Mouse (Mus musculus) induced T-regulatory cell, adult 2 months (primary cell): Measurements from ENCODE around the gene Ddx54.
A peak's percentile ranks its signal among the peaks of the same experiment; 100 is the strongest.

Experiments
- DNase-seq: peaks from one replicate; pipeline ENCODE4 v3.0.0-alpha.2; 2012; ENCODE audit warnings: low read depth

The Ddx54 gene

DNA sequence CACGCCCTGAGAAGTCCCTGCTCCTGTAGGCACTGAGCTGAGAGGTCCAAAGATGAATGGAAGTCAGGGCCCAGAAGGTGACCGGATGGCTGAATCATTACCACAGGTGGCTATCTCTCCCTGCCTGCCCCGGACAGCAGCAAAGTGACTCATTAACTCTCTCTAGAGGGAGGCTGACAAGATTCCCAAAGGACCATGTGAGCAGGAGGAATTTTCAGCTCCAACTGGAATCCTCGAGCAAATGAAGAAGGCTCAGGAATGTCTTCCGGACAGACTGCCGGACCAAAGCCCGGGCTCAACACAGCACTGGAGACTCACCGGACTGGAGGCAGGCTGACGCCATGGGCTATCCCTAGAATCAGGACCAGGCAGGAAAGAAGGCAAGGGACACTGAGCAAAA lies 30.5 kb upstream of the Ddx54 start:
- DNase-seq = no peak

DNA sequence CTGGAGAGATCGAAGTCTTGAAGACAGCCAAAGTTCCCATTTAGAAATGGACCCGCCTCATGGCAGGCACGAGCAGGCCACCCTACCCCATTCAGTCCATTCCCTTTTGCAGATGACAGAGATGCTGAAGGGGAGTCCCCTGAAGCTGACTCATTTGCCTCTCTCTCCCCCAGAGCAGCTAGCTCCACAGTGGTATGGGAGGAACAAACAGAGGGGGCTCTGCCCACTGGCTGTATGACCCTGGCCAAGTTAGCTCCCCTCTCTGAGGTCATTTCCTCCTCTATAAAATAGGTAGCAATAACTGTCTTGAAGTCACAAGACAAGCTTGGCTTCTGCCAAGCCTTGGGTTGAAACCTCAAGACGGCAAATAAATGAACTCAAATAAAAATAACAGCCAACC lies 29.0 kb upstream of the Ddx54 start:
- DNase-seq = peak; percentile 65

DNA sequence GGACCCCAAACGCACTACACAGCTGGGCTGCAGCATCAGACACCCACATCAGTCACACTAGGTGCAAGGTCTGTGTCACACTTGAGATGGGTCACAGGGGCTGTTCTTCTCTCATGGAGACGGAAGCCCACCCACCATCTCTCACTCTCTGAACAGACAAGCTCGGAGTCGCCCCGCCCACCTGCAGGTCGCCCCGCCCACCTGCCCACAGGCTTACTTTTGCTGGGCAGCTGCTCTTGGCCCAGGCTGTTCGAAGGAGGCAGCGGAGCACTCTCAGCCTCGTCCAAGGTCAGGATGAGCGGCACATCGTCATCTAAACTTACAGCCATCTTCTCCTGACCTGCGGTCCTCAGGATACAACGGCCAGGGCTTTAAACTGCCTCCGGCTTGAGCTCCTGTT lies 27.6 kb upstream of the Ddx54 start:
- peak; percentile 45 for DNase-seq

DNA sequence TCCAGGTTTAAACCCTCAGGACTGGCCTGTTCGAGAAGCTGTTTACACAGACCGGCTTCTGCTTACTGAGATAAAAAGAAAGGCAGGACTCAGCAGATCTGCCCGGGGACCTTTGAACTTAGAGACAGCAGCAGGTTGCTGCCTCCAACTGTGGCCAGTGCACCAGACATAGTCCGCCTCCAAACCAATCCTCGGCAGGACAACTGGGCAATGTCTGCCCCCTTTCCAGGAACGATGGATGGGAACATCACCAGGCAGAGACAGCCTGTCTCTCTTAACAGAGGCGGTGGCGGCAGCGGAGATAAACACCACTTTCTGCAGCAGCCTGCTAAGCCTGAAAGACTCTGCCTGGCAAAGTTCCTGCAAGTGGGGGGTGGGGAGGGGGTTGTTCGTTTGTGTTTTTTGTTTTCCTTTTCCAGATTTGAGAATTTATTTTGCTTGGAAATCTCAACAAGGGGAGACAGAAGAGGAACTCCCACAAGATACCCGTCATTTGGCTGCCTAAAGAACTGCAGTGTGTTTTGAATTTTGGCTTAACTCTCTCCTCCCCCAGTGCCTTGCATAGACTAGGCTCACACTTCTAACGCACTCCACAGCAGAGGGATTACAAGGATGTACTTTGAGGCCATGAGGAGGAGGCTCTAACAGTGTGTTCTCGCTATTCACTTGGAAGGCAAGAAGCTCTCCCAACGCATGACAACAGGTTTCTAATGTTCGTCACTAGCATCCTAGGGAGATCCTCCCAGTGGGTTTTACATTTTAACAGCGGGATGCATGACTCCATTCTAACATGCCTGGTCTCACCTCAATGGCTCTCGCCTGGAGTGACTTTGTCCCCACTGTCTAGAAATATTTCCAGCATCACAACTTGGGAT lies 25.6 kb upstream of the Ddx54 start:
- DNase-seq = no peak

DNA sequence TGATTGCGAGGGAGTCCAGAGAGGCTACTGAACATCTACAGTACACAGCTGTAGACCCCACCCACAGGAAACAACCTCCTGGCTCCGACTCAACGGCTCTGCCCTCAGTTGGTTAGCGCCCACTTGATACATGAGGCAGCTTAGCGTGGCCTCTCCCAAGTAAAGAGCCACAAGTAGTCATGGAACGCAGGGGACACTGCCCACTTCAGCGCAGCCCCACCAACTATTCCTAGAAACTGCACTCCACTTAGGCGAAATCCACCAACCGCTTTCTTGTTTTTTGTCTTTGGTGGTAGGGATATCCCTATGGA lies 25.0 kb upstream of the Ddx54 start:
- peak; percentile 75 for DNase-seq

DNA sequence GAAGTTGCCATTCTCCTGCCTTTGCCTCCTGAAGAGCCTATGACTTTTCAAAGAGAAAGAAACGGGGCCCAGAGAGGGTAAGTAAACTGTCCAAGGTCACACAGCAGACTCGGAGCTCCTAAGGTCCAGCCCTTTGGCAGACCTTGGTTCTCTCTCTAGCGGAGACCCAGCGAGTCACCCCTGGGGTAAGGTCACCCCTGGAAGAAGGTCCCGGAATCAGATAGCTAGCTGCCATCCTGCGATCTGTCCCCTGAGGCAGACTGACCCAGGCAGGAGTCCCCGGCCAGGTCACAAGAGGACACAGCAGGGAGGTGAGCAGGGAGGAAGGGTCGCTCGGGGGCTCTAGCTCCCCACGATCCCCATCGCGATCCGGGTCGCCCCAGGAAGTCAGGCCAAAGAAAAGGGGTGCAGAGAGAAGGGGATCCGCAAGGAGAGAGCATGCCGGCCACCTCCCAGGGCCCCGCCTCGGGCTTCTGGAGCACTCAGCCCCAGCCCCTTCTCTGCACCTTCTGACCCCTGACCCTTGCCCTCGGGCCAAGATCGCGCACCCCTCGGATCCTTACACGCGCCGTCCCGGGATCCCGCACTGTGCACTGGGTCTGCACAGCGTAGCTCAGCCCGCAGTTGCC lies 24.5 kb upstream of the Ddx54 start:
- DNase-seq = no peak

DNA sequence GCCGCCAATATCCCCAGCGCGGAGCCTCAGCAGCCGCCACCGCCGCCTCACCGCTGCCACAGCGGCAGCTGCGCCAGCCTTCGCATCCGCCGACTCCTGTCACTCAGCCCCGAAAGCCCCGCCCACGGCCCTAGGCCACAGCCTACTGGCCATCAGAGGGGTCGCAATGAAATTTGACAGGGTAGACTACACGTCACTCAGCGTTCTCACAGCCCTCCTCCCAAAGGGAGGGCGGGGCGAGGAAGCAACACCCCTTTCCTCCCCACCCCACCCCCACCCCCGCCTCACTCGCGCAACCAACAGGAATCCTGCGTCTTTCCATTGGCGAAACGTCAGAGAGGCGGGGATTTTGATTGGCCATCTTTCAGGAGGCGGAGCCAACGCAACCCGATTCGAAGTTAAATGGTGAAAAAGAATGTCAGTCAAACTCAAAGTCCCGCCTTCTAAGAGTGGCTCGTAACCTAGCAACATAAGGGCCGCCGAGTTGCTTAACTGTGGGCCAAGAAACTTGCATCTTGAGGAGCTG lies 23.9 kb upstream of the Ddx54 start, which contains the start of the genes Tpcn1 and Iqcd:
Tpcn1 (minus strand) TSS at position 105 of the 526 bp plus-strand sequence.
Iqcd (plus strand) TSS at position 448 of the 526 bp plus-strand sequence.
- DNase-seq = peak; percentile 100

DNA sequence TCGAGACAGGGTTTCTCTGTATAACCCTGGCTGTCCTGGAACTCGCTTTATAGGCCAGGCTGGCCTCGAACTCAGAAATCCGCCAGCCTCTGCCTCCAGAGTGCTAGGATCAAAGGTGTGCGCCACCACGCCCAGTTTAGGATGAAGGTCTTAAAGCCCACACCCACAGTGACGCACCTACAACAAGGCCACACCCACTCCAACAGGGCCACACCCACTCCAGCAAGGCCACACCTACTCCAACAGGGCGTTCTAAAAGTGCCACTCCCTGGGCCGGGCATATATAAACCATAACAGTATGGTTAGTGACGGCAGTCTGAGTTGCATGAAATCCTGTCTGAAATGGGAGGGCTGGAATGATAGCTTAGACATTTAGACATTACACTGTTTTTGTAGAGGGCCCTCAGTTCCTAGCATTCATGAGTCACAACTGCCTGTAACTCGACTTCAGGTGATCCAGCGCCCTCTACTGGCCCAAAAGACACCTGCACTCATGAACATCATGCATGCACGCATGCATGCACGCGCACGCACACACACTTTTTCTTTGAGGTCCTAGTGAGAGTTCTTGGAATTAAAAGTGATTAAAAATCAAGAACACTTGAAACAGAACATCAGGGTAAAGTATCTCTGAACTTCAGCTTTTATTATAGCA lies 22.1 kb upstream of the Ddx54 start:
- peak; percentile 80 for DNase-seq

DNA sequence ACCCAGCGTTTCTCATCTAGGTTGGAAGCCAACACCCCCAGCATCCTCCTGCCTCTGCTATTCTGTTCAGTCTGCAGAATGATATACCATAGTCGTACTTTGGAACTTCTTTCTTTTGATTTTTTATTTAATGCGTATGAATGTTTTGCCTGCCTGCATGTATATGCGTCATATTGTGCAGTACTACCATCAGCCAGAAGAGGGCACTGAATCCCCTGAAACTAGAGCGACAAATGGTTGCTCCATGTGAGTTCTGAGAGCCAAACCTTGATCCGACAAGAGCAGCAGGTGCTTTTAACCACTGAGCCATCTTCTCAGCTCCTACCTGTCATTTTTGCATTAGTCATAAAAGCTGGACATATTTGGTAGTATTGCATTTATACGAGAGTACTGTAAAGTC lies 20.4 kb upstream of the Ddx54 start:
- DNase-seq = peak; percentile 68

DNA sequence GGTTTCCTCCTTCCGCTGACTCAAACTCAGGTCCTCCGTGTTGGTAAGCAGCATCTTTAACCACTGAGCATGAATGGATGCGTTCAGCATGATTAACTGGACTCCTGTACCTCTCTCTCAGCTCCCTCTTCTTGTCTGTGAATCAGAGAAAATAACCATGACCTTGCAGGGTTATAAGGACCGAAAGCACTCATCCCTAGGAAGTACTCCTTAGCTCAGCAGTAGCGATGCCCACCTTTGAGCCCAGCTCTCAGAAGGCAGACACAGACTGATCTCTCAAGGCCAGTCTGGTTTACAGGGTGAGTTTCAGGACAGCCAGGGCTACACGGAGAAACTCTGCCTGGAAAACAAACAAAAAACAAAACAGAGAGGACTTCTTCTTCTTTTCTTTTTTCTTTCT lies 18.1 kb upstream of the Ddx54 start:
- DNase-seq = no peak

DNA sequence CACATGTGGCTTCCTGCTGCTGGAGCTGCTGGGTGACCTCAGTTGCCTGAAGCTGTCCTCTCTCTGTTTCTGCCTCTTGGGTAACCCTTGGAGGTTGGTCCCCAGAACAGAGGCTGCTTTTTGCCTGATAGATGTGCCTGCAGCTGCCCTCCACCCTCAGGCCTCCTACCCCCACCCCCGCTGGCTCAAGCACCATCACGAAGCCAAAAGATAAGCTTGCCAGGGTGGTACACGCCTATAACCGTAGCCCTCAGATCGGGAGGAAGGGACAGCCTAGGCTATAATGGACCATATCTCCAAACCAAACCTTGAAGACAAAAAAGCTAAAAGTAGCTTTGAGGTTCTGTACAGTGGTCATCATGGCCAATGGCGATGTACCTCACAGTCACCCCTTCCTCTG lies 12.9 kb upstream of the Ddx54 start:
- DNase-seq = no peak

DNA sequence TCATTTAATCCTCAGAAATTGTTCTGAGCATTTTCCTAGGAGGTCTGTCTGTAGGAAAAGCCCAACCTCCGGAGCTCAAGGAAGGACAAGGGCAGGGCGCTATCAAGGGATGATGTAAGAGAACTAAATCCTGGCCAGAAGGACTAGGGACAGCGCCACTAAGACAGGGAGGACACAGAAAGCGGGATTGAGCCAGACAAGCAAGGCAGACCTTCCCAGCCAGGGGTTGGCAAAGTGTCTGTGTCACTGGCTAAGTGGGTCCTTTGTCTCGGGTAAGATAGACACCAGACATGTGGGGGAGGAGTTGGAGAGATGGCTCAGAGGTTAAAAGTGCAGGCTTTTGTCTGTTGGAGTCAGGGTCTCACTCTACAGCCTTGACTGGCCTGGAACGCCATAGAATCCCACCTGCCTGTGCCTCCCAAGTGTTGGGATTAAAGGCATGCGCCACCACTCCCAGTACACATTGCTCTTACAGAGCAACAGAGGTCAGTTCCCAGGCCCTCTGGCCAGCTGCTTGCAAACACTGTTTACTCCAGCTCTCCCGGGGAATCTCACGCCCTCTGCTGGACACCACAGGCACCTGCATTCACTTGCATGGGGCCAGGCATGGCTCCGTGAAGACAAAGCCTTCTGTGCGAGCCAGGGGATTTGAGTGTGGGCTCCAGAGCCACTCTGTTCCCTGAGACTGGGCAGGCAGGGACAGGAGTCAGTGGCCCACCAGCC lies 11.4 kb upstream of the Ddx54 start:
- DNase-seq = peak; percentile 58

DNA sequence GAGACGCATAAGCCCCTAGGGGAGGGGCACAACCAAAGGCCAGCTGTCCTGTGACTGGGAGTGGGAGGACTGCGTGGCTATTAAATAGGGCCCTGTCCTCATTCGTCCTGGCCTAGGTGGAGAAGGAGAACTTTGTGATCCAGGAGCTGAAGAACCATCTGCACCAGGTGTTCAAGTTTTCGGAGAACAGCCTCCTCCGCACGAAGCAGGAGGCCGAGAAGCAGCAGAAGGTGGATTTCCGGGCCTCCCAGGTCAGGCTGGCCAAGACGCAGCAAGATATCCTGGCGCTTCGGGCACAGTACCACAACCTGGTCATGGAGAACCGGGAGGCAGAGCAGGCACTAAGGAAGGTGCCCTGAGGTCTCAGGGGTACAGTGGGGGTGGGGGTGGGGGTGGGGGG lies 10.3 kb upstream of the Ddx54 start:
- DNase-seq = no peak

DNA sequence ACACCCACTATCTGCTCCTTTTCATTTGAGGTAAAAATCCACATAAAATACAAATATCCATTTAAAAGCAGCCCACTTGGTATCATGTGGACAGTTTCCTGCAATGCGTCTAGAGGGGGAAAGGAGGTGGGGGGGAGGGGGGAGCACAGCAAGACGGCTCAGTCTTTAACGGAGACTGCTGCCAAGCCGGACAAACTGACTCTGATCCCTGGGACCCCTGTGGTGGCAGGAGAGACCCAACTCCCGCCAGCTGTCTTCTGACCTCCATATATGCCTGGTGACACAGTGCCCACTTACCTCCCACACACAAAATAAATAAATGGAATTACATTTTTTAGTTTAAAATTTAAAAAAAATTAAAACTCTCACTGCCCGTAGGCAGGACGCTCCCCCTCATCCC lies 9.0 kb upstream of the Ddx54 start:
- no peak for DNase-seq

DNA sequence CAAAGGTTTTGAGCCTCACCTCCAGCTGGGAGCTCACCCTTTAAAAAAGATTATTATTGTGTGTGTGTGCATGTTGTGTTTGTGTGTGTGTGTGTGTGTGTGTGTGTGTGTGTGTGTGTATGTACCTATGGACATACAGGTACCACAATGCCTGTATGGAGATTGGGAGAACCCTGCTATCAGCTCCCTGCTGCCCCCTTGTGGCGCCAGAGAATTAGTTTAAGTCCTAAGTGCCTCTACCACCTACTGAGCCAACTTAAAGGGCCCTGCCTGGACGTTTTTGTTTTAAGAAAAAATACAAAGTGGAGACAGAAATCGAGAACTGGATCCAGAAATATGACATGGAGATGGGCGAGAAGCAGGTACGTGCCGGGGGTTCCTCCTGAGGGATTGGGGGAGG lies 7.7 kb upstream of the Ddx54 start:
- peak; percentile 94 for DNase-seq

DNA sequence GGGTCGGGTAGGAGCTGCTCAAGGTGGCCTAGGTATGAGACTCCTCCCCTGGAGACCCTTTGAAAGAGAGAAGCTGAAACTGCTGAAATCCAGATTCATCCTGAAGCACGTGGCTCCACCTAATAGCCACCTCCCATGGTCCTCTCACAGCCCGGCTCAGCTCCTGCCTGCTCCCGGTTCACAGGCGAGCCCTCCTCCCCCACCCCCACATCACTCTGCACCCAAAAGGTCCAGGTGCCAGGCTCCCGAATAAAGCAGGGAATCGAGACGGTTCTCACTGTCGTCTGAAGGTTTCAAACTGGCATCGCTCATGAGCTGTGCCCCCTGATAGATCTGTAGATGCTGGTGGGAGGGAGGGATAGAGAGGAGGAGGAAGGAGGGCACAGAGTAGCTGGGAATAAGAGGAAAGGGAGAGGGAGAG lies 7.3 kb upstream of the Ddx54 start:
- DNase-seq = no peak

DNA sequence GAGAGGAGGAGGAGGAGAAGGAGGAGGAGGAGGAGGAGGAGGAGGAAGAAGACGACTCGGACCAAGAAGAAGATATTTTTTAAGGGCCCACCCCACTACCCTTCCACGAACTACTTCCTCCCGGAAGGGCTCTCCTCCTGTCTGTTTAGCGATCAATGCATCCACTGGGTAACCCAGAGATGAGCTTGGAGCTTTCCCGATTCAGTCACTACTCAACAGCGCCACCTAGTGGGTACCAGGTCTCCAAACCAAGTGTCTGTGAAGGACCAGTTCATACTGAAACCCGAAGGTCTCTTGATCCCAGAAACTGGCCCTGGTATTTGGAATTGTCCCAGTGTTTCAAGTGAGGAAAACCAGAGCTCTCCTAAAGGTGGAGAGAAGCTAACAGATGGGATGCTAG lies 6.9 kb upstream of the Ddx54 start:
- peak; percentile 96 for DNase-seq

DNA sequence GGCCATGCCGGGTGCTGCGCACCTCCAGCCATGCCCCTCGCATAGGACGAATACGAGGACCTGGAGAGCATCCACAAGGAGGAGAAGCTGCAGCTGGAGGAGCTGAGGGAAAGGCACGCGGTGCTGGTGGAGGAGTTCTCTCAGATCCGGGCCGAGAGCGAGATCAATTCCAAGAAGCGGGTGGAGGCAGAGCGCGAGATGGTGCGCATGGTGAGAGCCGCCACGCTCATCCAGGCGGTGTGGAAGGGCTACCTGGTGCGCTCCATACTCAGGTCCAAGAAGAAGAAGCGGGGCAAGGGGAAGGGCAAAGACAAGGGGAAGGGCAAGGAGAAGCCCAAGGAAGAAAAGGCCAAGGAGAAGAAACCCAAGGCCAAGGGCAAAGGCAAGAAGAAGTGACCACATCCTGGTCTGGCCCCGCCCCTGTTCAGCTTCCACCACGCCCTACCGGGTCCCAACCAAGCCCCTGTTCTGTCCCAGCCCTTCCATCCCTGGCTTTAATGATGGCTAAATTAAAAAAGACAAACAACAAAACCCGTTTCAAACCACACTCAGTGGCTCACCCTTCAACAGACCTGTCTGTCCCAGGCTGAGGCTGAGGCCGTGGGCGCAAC lies 5.8 kb upstream of the Ddx54 start:
- DNase-seq = no peak

DNA sequence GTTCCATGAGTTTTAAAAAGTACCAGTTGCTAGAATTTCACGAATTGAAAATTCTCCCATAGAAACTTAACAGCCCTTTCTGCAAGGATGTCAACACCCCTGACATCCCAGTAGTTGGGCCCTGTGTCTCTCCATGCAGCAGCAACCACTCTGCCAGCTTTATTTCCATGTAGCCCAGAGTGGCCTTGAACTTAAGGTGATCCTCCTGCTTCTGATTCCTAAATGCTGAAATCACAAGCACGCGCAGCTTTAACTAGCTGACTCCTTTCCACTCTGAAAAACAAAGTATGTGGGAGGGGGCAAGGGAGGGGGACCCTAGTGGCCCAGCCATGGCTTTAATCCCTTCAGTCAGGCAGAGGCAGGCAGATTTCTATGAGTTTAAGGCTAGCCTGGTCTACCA lies 5.2 kb upstream of the Ddx54 start:
- no peak for DNase-seq

DNA sequence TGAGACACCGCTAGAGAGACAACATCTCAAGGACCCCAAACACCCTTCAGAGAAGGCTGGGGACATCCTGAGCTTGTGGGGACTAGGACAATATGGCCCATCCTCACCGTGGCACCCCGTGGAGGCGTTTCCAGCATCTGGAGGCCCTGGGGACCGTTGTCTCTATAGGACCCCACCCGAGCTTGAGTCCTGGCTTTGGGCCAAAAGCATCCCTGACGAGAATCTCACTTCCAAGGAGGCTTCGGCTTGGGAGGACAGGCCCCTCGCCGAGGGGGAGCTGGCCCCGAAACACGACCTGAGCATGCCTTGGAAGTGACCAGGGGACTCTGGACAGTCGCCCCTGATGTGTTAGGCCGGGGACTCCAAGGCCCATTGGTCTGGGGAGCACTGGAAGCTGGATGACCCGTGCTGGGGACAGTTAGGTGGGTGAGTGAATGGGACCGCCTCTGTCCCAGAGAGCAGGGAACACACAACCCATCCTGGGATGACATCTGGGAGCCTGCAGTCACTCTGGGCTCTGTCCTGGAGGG lies 3.2 kb upstream of the Ddx54 start:
- DNase-seq = no peak

DNA sequence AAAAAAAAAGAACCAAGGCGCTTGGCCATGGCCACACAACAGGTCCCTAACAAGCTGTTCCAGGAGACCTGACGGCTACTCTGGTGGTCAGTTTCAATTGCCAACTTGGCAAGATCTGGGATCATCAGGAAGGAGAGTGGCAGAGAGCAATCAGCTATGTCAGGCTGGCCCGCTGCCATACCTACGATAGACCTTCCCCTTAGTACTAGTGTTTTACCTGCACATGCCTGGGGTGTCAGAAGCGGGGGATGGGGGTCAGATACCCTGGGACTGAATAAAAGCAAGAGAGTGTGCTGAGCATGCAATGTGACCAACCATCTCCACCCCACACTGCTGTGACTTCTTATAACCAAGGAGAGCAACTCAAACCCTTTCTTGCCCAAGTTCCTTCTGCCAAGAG lies 1.6 kb upstream of the Ddx54 start:
- no peak for DNase-seq

DNA sequence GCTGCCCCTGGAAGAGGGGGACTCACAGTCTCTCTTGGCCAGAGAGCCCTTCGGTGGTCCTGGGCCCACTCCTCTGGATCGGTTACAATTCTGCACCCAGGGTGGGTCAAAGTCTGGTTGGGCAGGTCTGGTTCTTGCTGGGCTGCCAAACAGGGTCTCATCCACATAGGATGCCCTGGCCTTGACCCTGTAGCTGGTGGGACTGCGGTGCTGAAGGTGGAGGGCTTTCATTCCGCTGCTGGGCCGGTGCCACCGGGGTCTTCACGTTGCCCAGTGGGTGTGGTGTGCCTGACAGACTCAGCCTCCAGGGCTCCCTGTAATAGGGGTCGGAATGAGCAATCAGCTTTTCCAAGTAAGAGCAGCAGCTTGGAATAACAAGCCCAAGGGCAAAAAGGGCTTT lies 1.1 kb upstream of the Ddx54 start:
- no peak for DNase-seq
